Mouse (Mus musculus): ENCODE results near the gene Col25a1. TPM values are rescaled to one million over a fixed set of nuclear protein-coding genes. Genes with fewer than 3 reads are reported as not detected.

The Col25a1 gene
- polyA plus RNA-seq (2015; fragmentation: Nextera tagmentation; extraction: Ambion mirVana) = 0.18 and 0.24 TPM in 2 replicates

GRCm38 (mm10) chr3:130131201-130131600, at the start of gene Col25a1:
Gene Col25a1, plus strand, starts transcription at chr3:130131501.

GRCm38 (mm10) chr3:130617439-130617898, 486.2 kb downstream of the Col25a1 start, which contains the start of gene Etnppl:
Gene Etnppl, plus strand, starts transcription at chr3:130617448.

Other genes with a start within 250 kb of the Col25a1 start
- 34.7 and 38.4 TPM in 2 replicates for gene Casp6, start 230.1 kb upstream of the Col25a1 start, polyA plus RNA-seq (2015; fragmentation: Nextera tagmentation; extraction: Ambion mirVana)
- 38.6 and 42.2 TPM in 2 replicates for gene Mcub, start 161.3 kb upstream of the Col25a1 start, polyA plus RNA-seq (2015; fragmentation: Nextera tagmentation; extraction: Ambion mirVana)
- 11.8 and 12.6 TPM in 2 replicates for gene Sec24b, start 69.9 kb upstream of the Col25a1 start, polyA plus RNA-seq (2015; fragmentation: Nextera tagmentation; extraction: Ambion mirVana)